In the genomic region with DNA sequence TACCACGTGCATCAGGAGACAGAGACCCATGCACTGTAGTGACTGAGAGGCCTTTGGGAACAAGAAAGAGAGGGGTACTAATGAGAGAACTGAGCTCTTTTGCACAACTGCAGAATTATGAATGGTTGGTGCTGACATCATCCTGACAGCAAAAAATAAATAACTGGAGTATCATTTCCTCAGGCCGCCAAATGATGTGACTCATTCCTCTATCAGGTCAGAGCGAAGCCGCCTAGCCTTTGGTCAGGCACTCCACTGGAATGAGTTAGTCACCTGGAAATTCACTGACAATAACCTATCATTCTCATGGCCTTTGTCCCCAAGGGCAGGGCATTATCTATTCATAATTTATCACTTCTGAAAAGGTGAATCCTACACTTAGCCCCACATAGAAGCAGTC, we compare ENCODE assay signal across 14 mouse cellular contexts.
"Had no signal": no experiment of that assay in that cellular context is flagged by ENCODE, and none has a peak within 500 bp of the region (broad histone marks: within the 10 kb centered on the region; RNA-seq: fewer than 3 reads in every experiment).

No protein-coding gene starts in this region.

- H3K27ac ChIP-seq: kidney, postnatal 0 days; limb, embryonic 12.5 days; liver, embryonic 13.5 days; lung, embryonic 15.5 days; neural tube, embryonic 12.5 days had no signal

- H3K9me3 ChIP-seq: liver, embryonic 13.5 days; lung, embryonic 15.5 days; neural tube, embryonic 12.5 days had no signal

- DNase-seq: layer of hippocampus, adult 9-11 months; liver; liver, embryonic 13.5 days; liver, postnatal 0 days; lung, postnatal 36 days; midbrain, embryonic 14.5 days; right cerebral cortex, postnatal 4 days; spleen, adult 18-20 months; thymus, adult 2 months; thymus, postnatal 25 days had no signal

- ATAC-seq: liver, postnatal 0 days had no signal

- H3K4me1 ChIP-seq: limb, embryonic 12.5 days; liver, embryonic 13.5 days; lung, embryonic 15.5 days; neural tube, embryonic 12.5 days had no signal

- H3K36me3 ChIP-seq: limb, embryonic 12.5 days; liver, embryonic 13.5 days; lung, embryonic 15.5 days; neural tube, embryonic 12.5 days had no signal

- H3K27me3 ChIP-seq: limb, embryonic 12.5 days; liver, embryonic 13.5 days; lung, embryonic 15.5 days; neural tube, embryonic 12.5 days had no signal

- H3K9ac ChIP-seq: limb, embryonic 12.5 days; liver, embryonic 13.5 days; liver, postnatal 0 days; lung, embryonic 15.5 days; neural tube, embryonic 12.5 days had no signal

- H3K4me2 ChIP-seq: limb, embryonic 12.5 days; liver, embryonic 13.5 days; lung, embryonic 15.5 days; neural tube, embryonic 12.5 days had no signal

- H3K4me3 ChIP-seq: limb, embryonic 12.5 days; liver, embryonic 13.5 days; lung, embryonic 15.5 days; neural tube, embryonic 12.5 days had no signal
